Mouse (Mus musculus) left cerebral cortex, postnatal 14 days (tissue): ENCODE measurements at regions not wholly inside any gene's neighbourhood (a gene's known extent, or its start where the extent isn't known, plus 50 kb on each side); places are given as distances from the start of the nearest gene placed in this dataset.
A peak's percentile ranks its signal among the peaks of the same experiment; 100 is the strongest.
"Not testable (repeated sequence)": the region's sequence is repeated elsewhere in the genome, so short reads cannot be mapped to it uniquely, and the experiment has no call there.

Experiments
- DNase-seq, 2 experiments: peaks; one replicate each; pipeline ENCODE4 v3.0.0; 2021 to 2022; ENCODE audit warnings: low spot score in 2 of 2, mixed read lengths in 1 of 2
- intact Hi-C: fragments of 180-260 bp; cut with DNase I; formaldehyde crosslinking; loops from one replicate; pipeline ENCODE4 v1.15.1; 2025

DNA sequence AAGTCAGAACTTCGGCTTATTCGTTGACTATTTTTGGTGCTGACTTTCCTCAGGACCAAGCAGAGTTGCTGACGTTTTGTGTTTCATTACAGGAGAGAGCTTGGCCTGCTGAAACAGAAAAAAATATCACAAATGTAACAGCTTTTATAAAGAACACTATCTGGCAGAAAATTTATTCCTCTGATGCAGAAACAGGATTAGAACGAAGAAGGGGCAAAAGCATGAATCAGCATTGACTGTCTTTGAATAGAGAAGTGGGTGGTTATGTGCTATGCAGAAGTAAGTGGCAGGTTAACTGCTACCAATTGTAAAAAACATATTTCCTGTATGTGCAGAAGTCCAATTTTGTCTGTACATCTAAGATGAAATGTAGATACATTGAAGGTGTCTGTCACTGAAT, 502.2 kb upstream of the Brinp1 start:
- intact Hi-C loops = no loop called here
- DNase-seq = peak in 1 of 2 experiments; percentile 6

DNA sequence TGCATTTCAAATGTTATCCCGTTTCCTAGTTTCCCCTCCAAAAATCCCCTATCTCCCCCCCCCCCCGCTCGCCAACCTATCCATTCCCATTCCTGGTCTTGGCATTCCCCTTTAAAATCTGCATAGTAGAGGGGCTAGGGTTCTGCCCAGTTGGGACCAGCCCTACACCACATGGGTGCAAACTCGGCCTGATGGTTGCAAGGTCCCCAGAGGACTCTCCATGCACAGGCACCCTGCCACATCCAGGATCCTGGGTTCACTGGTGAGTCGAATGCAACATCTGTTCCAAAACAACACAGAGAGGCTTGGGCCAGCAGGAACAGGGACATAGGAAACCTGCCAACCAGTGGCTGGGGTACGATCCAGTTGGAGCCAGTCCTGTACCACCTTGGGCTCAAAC, 492.0 kb upstream of the Brinp1 start:
- no peak for DNase-seq
- intact Hi-C loops = no loop called here

DNA sequence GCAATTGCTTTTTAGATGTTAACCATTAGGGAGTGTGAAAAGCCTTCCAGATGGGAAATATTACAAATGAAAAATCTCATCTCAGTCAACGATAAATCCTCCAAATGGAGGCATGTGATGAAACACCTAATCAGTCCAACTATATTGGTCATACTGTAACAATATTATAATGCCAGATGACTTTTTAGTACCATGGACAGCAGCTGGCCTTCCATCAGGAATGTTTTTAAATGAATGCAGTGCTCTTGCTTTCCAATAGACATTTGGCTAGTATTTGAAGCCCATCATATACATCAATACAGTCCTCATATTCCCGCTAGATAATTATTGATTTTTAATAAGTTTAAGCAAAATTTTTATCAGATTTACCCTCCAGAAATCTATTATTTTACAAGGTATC, 489.8 kb upstream of the Brinp1 start:
- DNase-seq = no peak
- intact Hi-C loops = no loop called here

DNA sequence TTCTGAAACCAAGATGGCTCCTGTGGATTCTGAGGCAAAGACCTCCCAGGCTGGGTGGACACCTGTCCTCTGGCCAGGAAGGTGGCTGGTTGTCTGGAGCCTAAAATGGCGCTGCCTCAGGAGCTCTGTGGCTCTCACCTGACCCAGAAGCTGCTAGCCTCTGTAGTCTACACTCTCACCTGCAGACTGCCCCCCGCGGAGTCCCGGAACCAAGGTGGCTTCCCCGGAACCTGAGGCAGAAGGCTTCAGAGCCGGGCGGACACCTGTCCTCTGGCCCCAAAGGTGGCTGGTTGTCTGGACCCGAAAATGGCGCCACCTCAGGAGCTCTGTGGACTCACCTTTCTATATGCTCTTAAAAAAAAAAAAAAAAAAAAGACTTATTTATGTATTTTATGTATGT, 481.2 kb upstream of the Brinp1 start:
- DNase-seq = no peak
- intact Hi-C loops = no loop called here

DNA sequence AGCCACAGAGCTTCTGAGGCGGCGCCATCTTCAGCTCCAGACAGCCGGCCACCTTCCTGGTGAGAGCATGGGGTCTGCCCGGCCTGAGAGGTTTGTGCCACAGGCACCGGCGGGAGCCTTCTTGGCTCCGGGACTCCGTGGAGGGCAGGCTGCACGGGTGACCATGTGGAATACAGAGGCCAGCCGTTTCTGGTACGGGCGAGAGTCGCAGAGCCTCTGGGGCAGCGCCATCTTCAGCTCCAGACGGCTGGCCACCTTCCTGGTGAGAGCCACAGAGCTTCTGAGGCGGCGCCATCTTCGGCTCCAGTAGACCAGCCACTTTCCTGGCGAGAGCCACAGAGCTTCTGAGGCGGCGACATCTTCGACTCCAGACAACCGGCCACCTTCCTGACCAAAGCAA, 456.2 kb upstream of the Brinp1 start:
- intact Hi-C loops, DNase-seq: not testable (repeated sequence)

DNA sequence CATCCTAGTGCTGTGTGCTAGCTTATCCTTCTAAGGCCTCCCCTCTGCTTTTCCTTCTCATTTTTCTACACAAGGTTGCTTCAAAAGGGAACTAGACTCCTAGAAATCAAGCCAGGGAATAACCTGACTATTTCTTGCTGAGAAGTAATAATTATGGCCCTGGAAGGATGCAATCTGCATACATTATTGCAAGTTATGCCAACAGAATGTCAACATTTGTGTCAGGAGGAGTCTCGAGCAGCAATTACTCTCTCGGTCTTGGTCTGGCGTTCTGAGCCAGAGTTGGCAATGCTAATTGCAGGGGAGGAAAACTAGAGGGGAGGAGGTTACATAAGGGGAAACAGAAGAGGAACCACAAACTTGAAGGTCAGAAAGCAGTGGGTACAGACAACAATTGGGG, 441.3 kb upstream of the Brinp1 start:
- DNase-seq = no peak
- intact Hi-C loops = no loop called here

DNA sequence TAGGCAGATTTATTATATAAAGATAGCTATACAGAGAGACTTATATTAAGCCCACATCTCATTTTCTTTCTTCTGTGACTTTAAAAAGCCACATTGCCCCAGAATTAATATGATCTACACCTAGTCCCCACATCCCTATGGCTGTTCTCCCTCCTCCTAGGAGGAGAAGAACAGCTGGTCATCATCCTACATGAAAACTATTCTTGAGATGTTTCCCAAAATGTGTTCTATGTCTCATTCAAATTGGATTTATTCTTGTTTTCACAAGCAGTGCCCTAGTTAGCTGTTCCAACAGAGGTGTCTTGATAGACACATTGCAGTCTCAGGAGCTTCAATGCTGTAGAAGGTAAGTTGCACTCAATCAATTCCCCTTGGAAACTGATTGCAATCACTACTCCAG, 429.1 kb upstream of the Brinp1 start:
- intact Hi-C loops = no loop called here
- peak in 1 of 2 experiments; percentile 48 for DNase-seq

DNA sequence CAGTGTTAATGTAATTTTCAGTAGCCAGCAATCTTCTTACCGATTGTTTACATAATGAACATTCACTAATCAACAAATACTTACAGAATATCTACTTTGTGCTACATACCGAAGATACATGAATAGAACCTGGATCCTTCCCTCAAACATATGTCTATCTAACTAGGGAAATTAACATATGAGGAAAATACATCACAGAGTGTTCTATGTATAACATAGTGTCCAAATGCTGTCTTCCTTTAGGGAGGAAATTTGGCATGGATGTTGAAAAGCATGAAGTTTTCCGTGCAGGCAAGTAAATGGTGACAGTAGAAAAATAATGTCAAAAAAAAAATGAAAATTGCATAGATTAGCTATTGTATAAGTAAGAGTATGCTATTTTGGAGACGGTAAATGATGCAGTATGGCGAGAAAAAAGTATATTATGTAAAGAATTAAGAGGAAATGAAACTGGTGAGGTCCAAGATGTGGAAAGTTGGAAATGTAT, 392.8 kb upstream of the Brinp1 start:
- intact Hi-C loops = no loop called here
- DNase-seq = peak in 1 of 2 experiments; percentile 8

DNA sequence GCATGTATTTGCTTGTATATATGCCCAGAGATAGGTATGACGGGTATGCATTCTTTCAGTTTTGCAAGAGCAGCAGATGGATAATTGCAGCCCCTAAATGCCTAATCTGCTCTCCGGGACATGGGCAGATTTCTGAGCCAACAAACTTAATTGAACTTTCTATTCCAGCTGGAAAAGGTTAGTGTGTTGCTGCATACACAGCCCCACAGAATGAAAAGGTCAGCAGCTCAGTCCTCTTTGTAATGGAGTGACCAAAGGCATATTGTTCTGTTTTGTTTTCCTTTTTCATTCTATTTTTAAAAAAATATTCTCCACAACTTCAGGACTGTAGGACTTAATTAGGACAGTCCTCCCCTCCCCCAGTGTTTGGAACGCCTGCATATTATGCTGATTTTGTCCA, 373.4 kb upstream of the Brinp1 start:
- no peak for DNase-seq
- intact Hi-C loops = no loop called here
